Mouse (Mus musculus) Muller cell, postnatal 12 days (primary cell): ENCODE results near the gene Pde3a.
A peak's percentile ranks its signal among the peaks of the same experiment; 100 is the strongest.

Experiments used
- DNase-seq: peaks from one replicate; pipeline ENCODE4 v3.0.0-alpha.2; 2015; ENCODE audit errors: inconsistent ontology term

Gene Pde3a

GRCm38 (mm10) chr6:141248691-141249584, at the start of gene Pde3a:
TSS of gene Pde3a (plus strand) at chr6:141249269.
- DNase-seq, result peak; percentile 49

GRCm38 (mm10) chr6:141200173-141200615, 48.9 kb upstream of the Pde3a start:
- DNase-seq, result no peak

GRCm38 (mm10) chr6:141207531-141207930, 41.5 kb upstream of the Pde3a start:
- DNase-seq, result no peak

- DNase-seq, result no peak
Measured at GRCm38 (mm10) chr6:141208283-141208872, 40.7 kb upstream of the Pde3a start.

- DNase-seq, result no peak
Measured at GRCm38 (mm10) chr6:141210021-141210420, 39.0 kb upstream of the Pde3a start.

GRCm38 (mm10) chr6:141221081-141221480, 28.0 kb upstream of the Pde3a start:
- DNase-seq, result no peak

GRCm38 (mm10) chr6:141226851-141227657, 22.0 kb upstream of the Pde3a start:
- no peak for DNase-seq

GRCm38 (mm10) chr6:141227658-141228005, 21.4 kb upstream of the Pde3a start:
- no peak for DNase-seq

GRCm38 (mm10) chr6:141232756-141233382, 16.2 kb upstream of the Pde3a start:
- no peak for DNase-seq

GRCm38 (mm10) chr6:141241809-141242208, 7.3 kb upstream of the Pde3a start:
- no peak for DNase-seq

- no peak for DNase-seq
Measured at GRCm38 (mm10) chr6:141245089-141245488, 4.0 kb upstream of the Pde3a start.

- DNase-seq, result no peak
Measured at GRCm38 (mm10) chr6:141246391-141246790, 2.7 kb upstream of the Pde3a start.

- DNase-seq, result no peak
Measured at GRCm38 (mm10) chr6:141248081-141248480, 988 bp upstream of the Pde3a start.

- DNase-seq, result peak; percentile 82
Measured at GRCm38 (mm10) chr6:141249585-141250295, 671 bp downstream of the Pde3a start.

GRCm38 (mm10) chr6:141250296-141250629, 1.2 kb downstream of the Pde3a start:
- no peak for DNase-seq

GRCm38 (mm10) chr6:141250984-141251383, 1.9 kb downstream of the Pde3a start:
- DNase-seq, result peak; percentile 21

- DNase-seq, result no peak
Measured at GRCm38 (mm10) chr6:141252520-141252919, 3.5 kb downstream of the Pde3a start.

- DNase-seq, result peak; percentile 34
Measured at GRCm38 (mm10) chr6:141254956-141255355, 5.9 kb downstream of the Pde3a start.

GRCm38 (mm10) chr6:141256896-141257295, 7.8 kb downstream of the Pde3a start:
- DNase-seq, result no peak

- DNase-seq, result no peak
Measured at GRCm38 (mm10) chr6:141257434-141258202, 8.5 kb downstream of the Pde3a start.
